Mouse (Mus musculus) erythroblast, embryonic 14.5 days (primary cell): Measurements from ENCODE around the gene Gpr155.

Experiments used
- GATA1 ChIP-seq: IDR thresholded peaks from 2 replicates; pipeline ENCODE4 v1.6.1; 2012; ENCODE audit warnings: low read length, inconsistent platforms, mixed read lengths
- TAL1 ChIP-seq: IDR thresholded peaks from 3 replicates; pipeline ENCODE4 v1.6.1; 2012; ENCODE audit warnings: low read length, inconsistent platforms, mixed read lengths

GRCm38 (mm10) chr2:73312152-73313116, 73.9 kb downstream of the Gpr155 start, which contains the start of the genes Scrn3 and Cir1:
- TF ChIP-seq GATA1, result no peak
- no peak for TF ChIP-seq TAL1
